Mouse (Mus musculus) mouse trophoblast stem cell (cell line): Measurements from ENCODE around the gene Zfp931.
"Not testable (repeated sequence)": the region's sequence is repeated elsewhere in the genome, so short reads cannot be mapped to it uniquely, and the experiment has no call there.

Experiments used
- in situ Hi-C, 2 experiments: fragments of 300-500 bp; cut with MseI, MboI; formaldehyde crosslinking; loops; 2 replicates in 1 of 2; 3 replicates in 1 of 2; pipeline ENCODE4 v1.15.1; 2025

Gene Zfp931

DNA sequence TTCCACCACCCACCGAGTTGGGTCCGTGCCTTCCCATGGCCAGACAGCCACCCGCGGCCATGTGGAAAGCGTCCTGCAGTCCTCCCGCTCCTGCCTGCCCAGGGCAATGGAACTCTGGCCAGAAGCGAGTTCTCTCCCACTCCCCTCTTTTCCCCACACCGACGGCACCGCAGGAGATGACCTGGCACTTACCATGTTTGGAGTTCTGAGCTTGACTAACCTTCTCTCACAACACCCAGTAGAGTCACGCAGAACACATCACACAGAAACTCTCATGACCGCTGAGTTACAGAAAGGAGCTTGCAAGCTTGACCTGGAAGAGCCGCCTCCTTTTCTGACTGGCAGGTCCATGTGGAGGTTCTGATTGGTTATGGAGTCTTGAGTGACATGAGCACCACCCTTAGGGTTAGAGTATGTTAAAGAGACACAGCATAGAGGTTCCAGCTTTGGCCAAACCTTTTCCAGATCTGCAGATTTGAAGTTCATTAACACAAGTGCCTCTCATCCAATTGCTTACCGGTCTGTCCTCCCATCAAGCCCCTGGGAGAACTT, at the start of gene Zfp931:
Zfp931 (minus strand) TSS at position 311 of the 552 bp plus-strand sequence.
- in situ Hi-C loops: not testable (repeated sequence)

DNA sequence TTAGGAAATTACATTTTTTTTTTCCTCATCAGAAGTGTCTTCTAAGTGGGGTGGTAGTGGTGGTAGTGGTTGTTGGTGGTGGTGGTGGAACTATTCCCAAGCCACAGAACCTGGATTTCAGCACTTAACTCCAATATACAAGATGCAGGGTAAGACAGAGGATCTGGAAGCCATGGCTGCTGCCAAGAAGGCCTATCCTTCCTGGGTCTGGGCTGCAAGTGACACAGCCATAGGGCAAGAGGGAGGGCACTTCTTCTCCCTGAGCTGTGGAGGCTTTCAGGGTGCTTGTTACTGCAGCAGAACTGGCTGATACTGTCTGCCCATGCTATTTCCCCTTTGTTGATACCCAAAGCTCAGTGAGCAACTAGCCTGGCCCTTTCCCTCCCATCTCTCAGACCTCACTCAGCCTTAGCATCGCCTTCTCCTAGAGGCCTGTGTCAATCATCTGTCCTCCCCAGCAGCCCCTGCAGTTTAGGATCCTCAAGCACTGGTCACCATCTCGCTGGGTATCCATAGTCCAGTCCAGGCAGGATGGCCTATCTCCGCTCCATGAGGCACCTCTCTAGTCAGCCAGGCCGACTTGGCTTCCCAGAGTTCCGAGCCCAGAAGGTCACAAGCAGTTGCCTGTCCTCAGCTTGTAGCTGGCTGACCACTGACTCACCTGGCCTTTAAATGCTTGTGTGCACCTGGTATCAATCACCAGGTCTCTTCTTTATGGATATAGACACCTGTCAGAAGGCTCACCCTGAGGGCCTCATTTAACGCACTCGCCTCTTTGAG, 48.0 kb upstream of the Zfp931 start:
- in situ Hi-C loops: no loop called here

DNA sequence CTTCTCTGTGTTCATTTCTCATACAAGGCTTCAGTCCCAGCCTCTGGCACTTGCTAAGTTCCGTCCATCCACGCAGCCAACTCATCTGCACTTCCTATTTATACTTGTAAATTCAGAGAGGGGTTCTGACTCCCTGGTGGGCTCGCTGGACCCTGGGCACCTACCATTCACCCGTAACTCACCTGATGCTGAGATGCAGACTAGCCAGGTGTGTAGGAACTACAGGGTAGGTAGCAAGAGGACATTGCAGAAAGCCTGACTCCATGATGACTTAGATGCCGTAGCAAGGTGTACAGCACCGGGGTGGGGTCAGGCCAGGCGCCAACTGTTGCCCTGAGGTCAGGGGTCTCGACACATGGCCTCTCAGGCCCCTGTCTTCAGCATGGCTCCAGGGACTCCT, 47.2 kb upstream of the Zfp931 start:
- in situ Hi-C loops: no loop called here

DNA sequence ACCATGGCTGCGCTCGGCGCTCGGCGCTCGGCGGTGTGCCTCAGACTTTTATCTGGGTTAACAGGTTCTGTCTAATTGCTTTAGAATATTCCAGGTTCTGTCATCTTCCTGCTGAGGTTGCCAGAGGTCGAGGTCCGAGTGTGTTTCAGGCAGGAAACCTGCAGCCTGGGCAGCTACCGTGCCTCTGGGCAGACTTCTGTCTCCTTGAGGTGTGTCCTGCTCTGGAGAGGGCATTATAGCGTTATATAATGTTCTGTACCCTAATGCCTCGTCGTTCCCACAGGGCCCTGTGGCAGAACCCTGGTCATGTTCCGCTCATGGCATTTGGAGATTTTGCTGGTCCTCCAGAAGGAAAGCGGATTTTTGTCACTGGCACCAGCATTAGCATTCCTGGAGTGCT, 45.2 kb upstream of the Zfp931 start:
- in situ Hi-C loops: no loop called here

DNA sequence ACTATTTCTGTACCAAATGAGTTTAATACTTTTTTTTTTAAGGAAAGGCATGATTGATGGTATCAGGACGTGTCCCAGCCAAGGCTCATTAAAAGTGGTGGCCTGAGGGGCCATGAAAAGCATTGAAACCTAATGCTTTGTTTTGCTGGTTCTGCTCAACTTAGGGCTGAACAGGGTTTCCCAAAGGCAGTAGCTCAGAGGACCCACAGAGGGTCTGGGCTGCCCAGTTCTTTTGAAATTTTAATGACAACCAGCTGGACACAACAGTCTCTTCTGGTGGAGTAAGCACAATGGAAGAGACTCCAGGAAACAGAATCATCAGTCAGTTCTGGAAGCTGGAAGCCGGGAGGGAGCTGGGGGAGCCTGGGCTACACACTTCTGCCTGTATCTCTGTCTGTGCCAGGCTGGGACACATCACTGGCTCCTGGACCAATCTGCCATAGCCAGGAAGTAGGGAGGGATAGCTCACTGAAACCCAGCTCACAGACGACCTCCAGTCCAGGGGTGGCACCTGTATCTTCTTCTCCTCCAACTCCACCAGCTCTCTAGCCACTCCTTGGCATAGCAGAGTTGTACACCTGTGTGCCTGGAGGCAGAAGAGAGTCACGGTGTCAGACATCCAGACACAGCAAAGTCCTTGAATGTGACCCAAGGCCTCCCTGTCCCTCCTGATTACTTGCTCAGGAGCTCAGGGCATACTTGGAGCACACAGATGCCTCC, 43.8 kb upstream of the Zfp931 start:
- in situ Hi-C loops: no loop called here

DNA sequence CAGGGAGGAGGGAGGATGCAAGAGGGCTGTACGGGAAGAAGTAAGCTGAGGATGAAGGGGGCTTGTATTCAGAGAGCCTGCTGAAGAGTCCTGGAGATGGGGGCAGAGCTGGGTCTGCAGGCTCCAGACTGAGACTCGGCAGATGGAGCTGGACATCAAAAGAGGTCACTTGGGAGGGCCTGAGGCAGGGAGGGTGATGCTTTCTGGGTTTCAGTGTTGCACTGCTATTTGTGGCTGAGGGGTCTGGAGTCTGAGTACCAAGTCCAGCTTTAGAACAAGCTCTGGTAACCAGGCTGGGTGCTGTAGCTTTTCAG, 43.1 kb upstream of the Zfp931 start:
- in situ Hi-C loops: no loop called here

DNA sequence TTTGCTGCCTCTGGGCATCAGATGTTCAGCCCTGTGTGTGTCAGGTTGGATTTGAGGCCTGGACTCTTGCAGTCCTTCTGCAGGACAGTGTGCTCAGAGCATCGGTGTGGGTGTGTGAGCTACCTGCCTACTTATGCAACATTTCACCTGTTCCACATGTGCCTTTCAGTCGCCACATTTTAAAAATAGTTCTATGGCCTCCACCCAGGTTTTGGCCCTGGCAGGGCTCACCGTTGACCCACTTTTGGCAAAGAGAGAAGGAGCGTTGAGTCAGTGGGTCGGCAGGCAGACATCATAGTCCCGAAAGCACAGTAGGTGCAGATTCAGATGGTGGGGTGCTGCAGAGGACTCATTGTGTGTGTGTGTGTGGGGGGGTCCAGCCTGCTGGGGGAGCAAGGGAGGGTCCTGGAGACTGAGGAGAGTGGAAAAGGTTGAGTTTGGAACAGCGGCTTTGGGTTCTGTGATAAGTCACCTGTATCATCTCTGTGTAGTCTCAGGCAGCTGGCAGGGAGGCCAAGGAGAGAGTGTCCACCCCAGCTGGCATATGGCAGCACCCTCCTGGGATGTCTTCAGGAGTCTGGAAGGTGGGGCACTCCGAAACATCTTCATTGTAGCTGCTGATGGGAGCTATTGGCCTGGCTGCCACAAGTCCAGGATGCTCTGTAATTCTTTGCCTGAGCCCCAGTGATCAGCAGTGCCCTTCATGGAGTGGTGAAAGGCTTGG, 42.5 kb upstream of the Zfp931 start:
- in situ Hi-C loops: no loop called here

DNA sequence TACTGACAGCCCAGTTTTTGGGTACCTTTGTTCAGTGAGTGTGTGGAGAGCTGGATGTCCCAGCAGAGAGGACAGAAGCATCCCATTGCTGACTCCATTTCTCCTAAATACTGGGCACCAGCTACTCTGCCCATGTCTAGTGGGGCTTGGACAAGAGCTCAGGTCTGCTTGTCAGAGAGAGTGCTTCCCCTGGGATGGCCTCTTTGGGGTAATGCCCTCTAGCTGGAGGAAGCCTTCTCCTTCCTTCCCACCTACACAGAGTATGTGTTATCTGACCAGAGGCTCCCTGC, 42.0 kb upstream of the Zfp931 start:
- in situ Hi-C loops: no loop called here

DNA sequence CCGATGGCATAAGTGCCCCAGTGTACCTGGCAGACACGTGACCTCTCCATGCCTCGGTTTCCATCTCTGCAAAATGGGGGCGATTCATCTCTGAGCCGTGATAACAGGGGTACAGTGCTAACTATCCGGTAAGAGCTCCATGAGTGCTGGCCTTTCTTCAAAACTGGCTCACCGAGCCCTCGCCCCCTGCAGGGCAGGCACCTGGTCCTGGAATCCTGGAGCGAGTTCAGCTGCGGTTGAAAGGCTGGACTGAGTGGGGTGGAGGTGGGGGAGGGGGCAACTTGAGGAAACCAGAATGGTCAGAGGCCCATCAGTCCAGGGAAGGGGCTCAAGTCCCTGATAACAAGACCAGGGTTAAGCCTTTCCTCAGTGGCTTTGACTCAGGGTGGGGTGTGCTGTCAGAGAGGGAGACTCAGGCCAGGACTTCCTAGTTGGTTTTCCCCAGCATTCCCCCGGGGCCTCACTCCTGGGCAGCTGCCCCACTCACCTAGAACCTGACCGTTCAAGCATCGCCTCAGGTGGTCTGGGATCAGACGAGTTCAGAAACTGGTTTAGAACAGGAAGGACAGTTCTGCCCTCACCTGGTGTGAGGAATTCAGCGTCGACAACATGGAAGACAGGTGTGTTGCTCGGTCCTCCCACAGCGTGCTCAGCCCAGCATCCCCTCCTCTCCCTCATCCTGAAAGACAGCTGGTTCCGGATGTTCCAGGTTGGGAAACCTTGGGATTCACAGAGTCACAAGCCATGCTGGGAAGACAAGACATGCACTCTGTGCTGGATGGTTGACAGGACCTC, 41.5 kb upstream of the Zfp931 start:
- in situ Hi-C loops: no loop called here

DNA sequence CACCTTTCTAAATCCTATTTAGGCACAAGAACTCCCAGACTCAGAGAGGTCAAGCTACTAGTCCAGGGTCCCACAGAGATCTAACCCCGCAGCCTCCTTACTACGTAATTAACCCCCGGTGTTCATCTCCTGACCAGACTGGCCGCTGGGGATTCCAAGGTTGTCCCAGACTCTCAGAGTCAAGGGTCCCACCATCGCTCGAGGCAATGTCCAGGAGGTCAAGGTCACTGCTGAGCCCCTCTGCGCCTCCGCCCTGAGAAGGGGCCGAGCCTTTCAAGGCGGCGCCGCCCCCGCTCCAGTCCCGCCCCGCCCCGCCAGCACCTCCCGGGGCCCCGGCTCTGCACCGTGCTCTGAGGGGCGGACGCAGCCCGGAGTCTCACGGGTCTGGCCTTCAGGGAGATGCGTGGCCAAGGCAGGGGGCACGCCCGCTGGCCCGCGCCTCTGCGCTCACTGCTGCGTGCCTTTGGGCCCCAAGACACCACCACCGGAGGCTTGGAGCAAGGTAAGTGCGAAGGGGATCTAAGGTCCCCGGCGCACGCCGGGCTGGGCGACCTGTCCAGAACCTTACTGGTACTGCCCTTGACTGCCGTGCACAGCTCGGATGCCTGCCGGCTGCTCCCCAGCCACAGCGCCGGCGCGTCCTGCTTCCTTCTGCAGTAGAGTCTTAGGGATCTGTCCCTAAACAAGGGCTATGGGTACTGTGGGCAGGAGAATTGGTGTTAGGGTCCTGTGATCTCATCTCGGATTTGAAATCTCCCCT, 40.7 kb upstream of the Zfp931 start, which contains the start of gene Phactr3:
Phactr3 (plus strand) TSS at position 175 of the 760 bp plus-strand sequence.
- in situ Hi-C loops: no loop called here

DNA sequence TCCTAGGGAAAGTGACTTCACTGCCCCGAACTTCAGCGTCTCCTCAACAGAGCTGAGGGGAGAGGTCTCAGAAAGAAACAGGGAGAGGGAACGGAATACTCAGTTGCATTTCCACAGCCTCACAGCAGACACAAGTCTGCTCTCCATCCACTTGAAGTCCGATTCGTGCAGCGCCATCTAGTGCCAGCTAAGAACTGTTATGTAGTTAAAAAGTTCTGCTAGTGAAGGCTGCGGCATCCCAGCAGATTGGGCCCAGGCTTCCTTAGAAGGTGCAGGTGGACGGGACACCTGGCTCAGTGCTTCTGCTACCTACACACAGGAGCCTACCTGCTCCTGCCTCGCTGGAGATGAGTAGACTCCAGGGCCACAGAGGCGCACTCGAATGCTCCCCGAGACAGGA, 39.7 kb upstream of the Zfp931 start:
- in situ Hi-C loops: no loop called here

DNA sequence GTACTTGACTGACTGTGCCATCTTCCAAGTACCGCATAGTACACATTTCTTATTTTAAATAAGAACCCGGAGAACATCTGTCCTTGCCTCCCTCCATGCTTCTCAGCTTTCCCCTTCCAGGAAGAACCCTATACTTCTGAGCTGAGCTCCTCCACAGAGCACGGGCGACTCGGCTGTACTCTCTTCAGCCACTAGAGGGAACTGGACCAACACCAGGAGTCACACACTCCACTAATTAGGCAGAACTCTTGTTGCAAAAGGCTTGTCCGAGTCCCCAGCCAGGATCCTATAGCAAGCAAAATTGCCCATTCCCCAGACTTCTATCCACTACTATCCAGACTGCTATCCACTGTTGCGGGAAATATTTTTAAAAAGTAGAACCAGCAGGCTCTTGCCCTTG, 23.7 kb upstream of the Zfp931 start:
- in situ Hi-C loops: loop anchor here in 1 of 2 experiments (10.0 kb wide), 1 partner anchor 163 kb away; no protein-coding TSS in a partner anchor

DNA sequence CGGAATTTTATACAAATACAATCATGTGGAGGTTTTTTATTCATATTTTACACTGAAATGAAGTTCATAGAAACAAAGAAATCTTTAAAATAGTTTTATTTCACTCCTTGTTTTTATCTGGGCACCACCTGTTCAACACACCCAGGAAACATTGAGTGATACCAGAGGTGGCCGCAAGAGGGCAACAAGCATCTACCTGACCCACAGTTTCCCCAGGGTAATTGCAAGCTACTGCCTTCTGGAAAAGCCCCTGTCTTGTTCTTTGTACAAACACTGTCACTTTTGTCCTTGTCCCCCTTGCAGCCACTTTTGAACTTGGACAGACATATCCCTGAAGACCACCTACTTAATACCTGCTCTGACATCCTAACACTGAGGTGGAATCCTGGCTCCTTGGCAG, 19.7 kb upstream of the Zfp931 start:
- in situ Hi-C loops: loop anchor here (10.0 kb wide), 1 partner anchor 237 kb away; no protein-coding TSS in a partner anchor

DNA sequence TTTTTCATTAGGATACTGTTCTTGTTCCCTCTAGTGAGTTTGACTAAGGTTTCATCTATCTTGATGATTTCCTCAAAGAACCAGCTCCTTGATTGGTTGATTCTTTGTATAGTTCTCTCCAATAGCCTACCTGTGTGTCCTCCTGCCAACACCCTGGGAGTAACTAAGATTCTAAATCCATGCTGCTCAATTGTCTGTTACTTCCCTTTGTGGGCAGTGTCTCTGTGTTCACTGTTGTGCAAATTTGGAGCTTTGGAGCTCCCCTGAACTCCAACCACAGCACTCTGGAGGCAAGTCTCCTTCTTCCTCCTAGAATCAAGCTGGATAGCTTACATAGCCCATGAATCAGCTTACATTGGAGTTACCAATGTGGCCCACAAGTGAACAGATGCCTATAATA, 11.3 kb upstream of the Zfp931 start:
- in situ Hi-C loops: no loop called here

DNA sequence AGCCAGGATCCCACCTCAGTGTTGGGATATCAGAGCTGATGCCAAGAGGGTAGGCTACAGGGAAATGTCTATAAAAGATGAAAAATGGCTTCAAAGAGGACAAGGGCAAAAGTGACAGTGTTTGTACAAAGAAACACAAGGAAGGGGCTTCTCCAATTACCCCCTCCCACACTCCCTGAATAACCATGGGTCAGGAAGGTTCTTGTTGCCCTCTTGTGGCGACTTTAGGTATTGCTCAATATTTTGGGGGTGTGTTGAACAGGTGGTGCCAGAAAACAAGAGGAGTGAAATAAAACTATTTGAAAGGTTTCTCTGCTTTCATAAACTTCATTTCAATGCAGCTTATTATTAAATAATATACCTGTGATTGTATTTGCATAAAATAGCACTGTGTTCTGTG, 20.1 kb downstream of the Zfp931 start:
- in situ Hi-C loops: loop anchor here in 1 of 2 experiments (25.0 kb wide), 1 partner anchor 746 kb away; the partner anchor contains the start of gene Gm14412

DNA sequence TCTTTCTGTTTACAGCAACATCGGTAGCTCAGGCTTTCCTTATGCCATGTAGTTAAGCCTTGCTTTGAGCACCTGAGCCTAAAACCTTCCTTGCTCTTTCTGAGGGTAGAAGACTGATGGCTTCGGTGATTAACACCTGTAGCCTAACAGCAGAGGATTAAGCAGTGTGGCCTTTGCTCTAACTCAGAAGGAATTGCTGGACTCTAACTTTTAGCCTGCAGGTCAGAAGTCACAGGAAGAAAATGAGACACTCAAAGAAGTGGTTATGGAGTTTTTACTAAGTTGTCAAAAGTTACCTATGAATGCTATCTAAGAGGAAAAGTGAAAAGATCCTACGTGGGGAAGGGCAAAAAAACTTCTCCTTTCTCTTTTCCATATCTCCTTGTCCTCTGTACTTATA, 50.7 kb downstream of the Zfp931 start:
- in situ Hi-C loops: not testable (repeated sequence)

DNA sequence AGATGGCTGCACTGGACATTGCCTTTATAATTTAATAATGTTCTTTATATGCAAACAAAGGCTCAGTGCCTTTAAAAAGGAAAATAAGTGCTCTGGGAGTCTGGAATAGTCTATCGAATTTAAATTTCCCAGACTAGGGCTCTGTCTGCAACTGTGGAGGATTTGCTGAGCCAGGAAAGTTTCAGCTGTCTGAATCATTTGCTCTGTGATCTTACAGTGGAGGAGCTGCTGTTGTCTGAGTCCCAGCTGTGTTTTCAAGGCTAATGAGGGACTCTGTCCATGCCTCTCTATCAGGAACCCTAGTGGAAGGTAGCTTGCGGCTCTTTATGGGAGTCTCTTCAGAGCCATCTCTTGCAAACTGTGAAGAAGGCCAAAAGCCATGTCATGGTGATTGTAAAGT, 54.4 kb downstream of the Zfp931 start:
- in situ Hi-C loops: not testable (repeated sequence)

DNA sequence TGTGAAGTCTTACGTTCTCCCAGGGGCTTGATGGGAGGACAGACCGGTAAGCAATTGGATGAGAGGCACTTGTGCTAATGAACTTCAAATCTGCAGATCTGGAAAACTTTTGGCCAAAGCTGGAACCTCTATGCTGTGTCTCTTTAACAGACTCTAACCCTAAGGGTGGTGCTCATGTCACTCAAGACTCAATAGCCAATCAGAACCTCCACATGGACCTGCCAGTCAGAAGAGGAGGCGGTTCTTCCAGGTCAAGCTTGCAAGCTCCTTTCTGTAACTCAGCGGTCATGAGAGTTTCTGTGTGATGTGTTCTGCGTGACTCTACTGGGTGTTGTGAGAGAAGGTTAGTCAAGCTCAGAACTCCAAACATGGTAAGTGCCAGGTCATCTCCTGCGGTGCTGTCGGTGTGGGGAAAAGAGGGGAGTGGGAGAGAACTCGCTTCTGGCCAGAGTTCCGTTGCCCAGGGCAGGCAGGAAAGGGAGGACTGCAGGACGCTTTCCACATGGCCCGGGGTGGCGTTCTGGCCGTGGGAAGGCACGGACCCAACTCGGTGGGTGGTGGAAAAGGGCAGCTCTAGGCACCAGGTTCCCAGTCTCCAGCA, 55.2 kb downstream of the Zfp931 start, which contains the start of gene Zfp971:
Zfp971 (plus strand) TSS at position 274 of the 601 bp plus-strand sequence.
- in situ Hi-C loops: not testable (repeated sequence)

DNA sequence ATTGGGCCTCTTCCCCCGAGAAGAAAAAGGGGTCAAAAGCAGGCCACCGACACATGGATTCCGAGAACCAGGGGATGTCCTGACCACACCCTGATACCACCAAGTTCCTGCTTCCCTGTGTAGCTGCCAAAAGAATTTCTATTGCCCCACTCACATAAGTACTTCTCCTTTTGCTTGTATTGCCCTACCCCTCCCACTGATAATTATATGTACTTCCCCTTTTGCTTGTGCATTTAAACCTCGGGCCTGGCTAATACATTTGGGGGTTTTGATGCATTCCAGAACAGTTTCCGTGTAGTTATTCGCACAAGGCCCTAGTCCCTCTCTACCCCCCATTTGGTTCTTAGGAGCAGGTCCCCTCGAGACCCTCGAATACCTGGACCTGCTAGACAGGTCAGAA, 57.5 kb downstream of the Zfp931 start:
- in situ Hi-C loops: not testable (repeated sequence)

DNA sequence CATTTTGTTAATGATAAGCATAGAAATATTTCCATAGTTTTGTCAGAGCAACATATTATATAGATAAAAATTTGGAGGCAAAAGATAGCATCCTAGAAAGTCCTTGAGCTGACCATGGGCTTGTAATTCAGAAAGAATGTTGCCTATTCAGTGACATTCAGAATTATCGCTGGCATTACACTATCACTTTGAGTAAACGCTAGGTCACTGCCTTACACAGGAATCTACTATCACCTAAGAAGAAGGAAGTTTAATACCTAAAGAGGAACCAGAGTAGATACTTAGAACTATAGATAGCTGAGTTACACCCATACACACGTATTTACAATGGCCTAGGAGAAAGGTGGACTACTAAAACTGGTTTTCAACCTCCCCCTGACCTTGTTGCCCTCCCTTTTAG, 58.8 kb downstream of the Zfp931 start:
- in situ Hi-C loops: not testable (repeated sequence)
